Mouse (Mus musculus) erythroblast, embryonic 14.5 days (primary cell): ENCODE data around the gene Nlk. TPM values are rescaled to one million over a fixed set of nuclear protein-coding genes. Genes with fewer than 3 reads are reported as not detected.
"Not testable (repeated sequence)": the region's sequence is repeated elsewhere in the genome, so short reads cannot be mapped to it uniquely, and the experiment has no call there.

ENCODE experiments used
- H3K27me3 ChIP-seq: 2 replicates; pipeline ENCODE4 v1.6.1; 2012; ENCODE audit warnings: inconsistent platforms; ENCODE audit not compliant: control insufficient read depth
- H3K36me3 ChIP-seq: 2 replicates; pipeline ENCODE4 v1.6.1; 2012; ENCODE audit warnings: mild to moderate bottlenecking, inconsistent platforms; ENCODE audit not compliant: control insufficient read depth
- H3K4me1 ChIP-seq: 2 replicates; pipeline ENCODE4 v1.6.1; 2012; ENCODE audit warnings: inconsistent platforms; ENCODE audit not compliant: control insufficient read depth
- H3K4me3 ChIP-seq: replicated peaks from 2 replicates; pipeline ENCODE3; 2012; ENCODE audit warnings: moderate library complexity, mild to moderate bottlenecking, inconsistent platforms
- H3K9me3 ChIP-seq: 2 replicates; pipeline ENCODE4 v1.6.1; 2012; ENCODE audit warnings: low read length, inconsistent platforms, mixed read lengths; ENCODE audit not compliant: control insufficient read depth
- GATA1 ChIP-seq: IDR thresholded peaks from 2 replicates; pipeline ENCODE4 v1.6.1; 2012; ENCODE audit warnings: low read length, inconsistent platforms, mixed read lengths
- TAL1 ChIP-seq: IDR thresholded peaks from 3 replicates; pipeline ENCODE4 v1.6.1; 2012; ENCODE audit warnings: low read length, inconsistent platforms, mixed read lengths
- polyA plus RNA-seq: library from polyadenylated mRNA; stranded (reverse); fragments of >175 nt; gene quantifications from 2 replicates; pipeline ENCODE4 v1.2.3, GENCODE M21; 2012

The Nlk gene
- polyA plus RNA-seq, 1 experiment: 0.15 TPM

GRCm38 (mm10) chr11:78649143-78649542, 48.0 kb downstream of the Nlk start:
- Histone ChIP-seq H3K27me3 (no peaks in the 10 kb centered on the region), H3K9me3 (no peaks in the 10 kb centered on the region), H3K4me1 (no peaks in the 10 kb centered on the region), H3K36me3 (no peaks in the 10 kb centered on the region), H3K4me3 (no peak overlapping the region)
- TF ChIP-seq TAL1: no peak
- TF ChIP-seq GATA1: no peak

- H3K4me1 ChIP-seq, H3K9me3 ChIP-seq, H3K36me3 ChIP-seq, H3K4me3 ChIP-seq, H3K27me3 ChIP-seq: not testable (repeated sequence)
These were observed 48.8 kb downstream of the Nlk start for GRCm38 (mm10) chr11:78648405-78648804.

GRCm38 (mm10) chr11:78643746-78644145, 53.4 kb downstream of the Nlk start:
- Histone ChIP-seq H3K9me3 (no peaks in the 10 kb centered on the region), H3K27me3 (no peaks in the 10 kb centered on the region), H3K4me1 (no peaks in the 10 kb centered on the region), H3K4me3 (no peak overlapping the region), H3K36me3 (no peaks in the 10 kb centered on the region)
- TF ChIP-seq GATA1 (no peak), TAL1 (no peak)

- TF ChIP-seq GATA1: no peak
- no peak for TF ChIP-seq TAL1
- Histone ChIP-seq H3K4me3 (no peak overlapping the region), H3K27me3 (no peaks in the 10 kb centered on the region), H3K9me3 (peaks cover under 1% of the 10 kb centered on the region), H3K36me3 (peaks cover under 1% of the 10 kb centered on the region; the same call in 1 of the 2 replicates), H3K4me1 (no peaks in the 10 kb centered on the region)
These were observed 55.0 kb downstream of the Nlk start for GRCm38 (mm10) chr11:78642151-78642550.

GRCm38 (mm10) chr11:78641088-78641487, 56.1 kb downstream of the Nlk start:
- H3K4me1 ChIP-seq: no peaks in the 10 kb centered on the region

GRCm38 (mm10) chr11:78632782-78633181, 64.4 kb downstream of the Nlk start:
- no peaks in the 10 kb centered on the region for H3K4me1 ChIP-seq
- peaks cover 5% of the 10 kb centered on the region; the same call in 1 of the 2 replicates for H3K36me3 ChIP-seq

More at GRCm38 (mm10) chr11:78641088-78641487, 56.1 kb downstream of the Nlk start:
- TF ChIP-seq TAL1: no peak
- TF ChIP-seq GATA1: no peak
- Histone ChIP-seq H3K27me3 (no peaks in the 10 kb centered on the region), H3K4me3 (no peak overlapping the region), H3K36me3 (peaks cover 5% of the 10 kb centered on the region; the same call in 1 of the 2 replicates), H3K9me3 (peaks cover 5% of the 10 kb centered on the region)

GRCm38 (mm10) chr11:78628871-78629270, 68.3 kb downstream of the Nlk start:
- Histone ChIP-seq H3K27me3 (no peaks in the 10 kb centered on the region), H3K4me3 (no peak overlapping the region), H3K9me3 (no peaks in the 10 kb centered on the region), H3K36me3 (no peaks in the 10 kb centered on the region), H3K4me1 (0 out of 2 replicates have a peak, but pooled peaks cover 2% of the 10 kb centered on the region)
- TF ChIP-seq TAL1: no peak
- no peak for TF ChIP-seq GATA1

More at GRCm38 (mm10) chr11:78632782-78633181, 64.4 kb downstream of the Nlk start:
- Histone ChIP-seq H3K4me3 (no peak overlapping the region), H3K9me3 (peaks cover 5% of the 10 kb centered on the region), H3K27me3 (no peaks in the 10 kb centered on the region)
- TF ChIP-seq TAL1 (no peak), GATA1 (no peak)

GRCm38 (mm10) chr11:78624377-78624776, 72.8 kb downstream of the Nlk start:
- Histone ChIP-seq H3K4me3 (no peak overlapping the region), H3K36me3 (no peaks in the 10 kb centered on the region), H3K27me3 (no peaks in the 10 kb centered on the region), H3K9me3 (no peaks in the 10 kb centered on the region), H3K4me1 (0 out of 2 replicates have a peak, but pooled peaks cover 2% of the 10 kb centered on the region)
- TF ChIP-seq TAL1: no peak
- no peak for TF ChIP-seq GATA1

GRCm38 (mm10) chr11:78621926-78622325, 75.2 kb downstream of the Nlk start:
- 0 out of 2 replicates have a peak, but pooled peaks cover 2% of the 10 kb centered on the region for H3K4me1 ChIP-seq
- no peaks in the 10 kb centered on the region for H3K36me3 ChIP-seq
- H3K9me3 ChIP-seq: no peaks in the 10 kb centered on the region
- no peaks in the 10 kb centered on the region for H3K27me3 ChIP-seq
- H3K4me3 ChIP-seq: no peak overlapping the region
- TF ChIP-seq GATA1: no peak
- TF ChIP-seq TAL1: no peak

GRCm38 (mm10) chr11:78620179-78620578, 77.0 kb downstream of the Nlk start:
- no peaks in the 10 kb centered on the region for H3K9me3 ChIP-seq
- H3K4me1 ChIP-seq: 0 out of 2 replicates have a peak, but pooled peaks cover 2% of the 10 kb centered on the region
- H3K4me3 ChIP-seq: no peak overlapping the region
- TF ChIP-seq GATA1 (no peak), TAL1 (no peak)
- no peaks in the 10 kb centered on the region for H3K27me3 ChIP-seq
- H3K36me3 ChIP-seq: no peaks in the 10 kb centered on the region

- no peaks in the 10 kb centered on the region for H3K4me1 ChIP-seq
- H3K9me3 ChIP-seq: no peaks in the 10 kb centered on the region
- no peak for TF ChIP-seq GATA1
- no peak for TF ChIP-seq TAL1
- H3K4me3 ChIP-seq: no peak overlapping the region
- H3K36me3 ChIP-seq: no peaks in the 10 kb centered on the region
- H3K27me3 ChIP-seq: no peaks in the 10 kb centered on the region
These were observed 85.9 kb downstream of the Nlk start for GRCm38 (mm10) chr11:78611273-78611672.
